Mouse (Mus musculus) forebrain, embryonic 11.5 days (tissue): ENCODE measurements around the gene Adprh. TPM values are rescaled to one million over a fixed set of nuclear protein-coding genes. Genes with fewer than 3 reads are reported as not detected.

ENCODE experiments used
- ATAC-seq: fragments of 200-750 bp; cut with Nextera tagmentation; replicated peaks from 2 replicates; pipeline ENCODE4 v1.8.0; 2017; ENCODE audit warnings: moderate TSS enrichment; ENCODE audit not compliant: low FRiP score
- DNase-seq: peaks from one replicate; pipeline ENCODE4 v3.0.0-alpha.2; 2017; ENCODE audit warnings: low spot score
- H3K27ac ChIP-seq: fragments of 300-500 bp; sonication (generic); 2 replicates; pipeline ENCODE4 v1.5.1; 2014; ENCODE audit warnings: low read depth, low read length
- H3K27me3 ChIP-seq: fragments of 300-500 bp; sonication (generic); 2 replicates; pipeline ENCODE4 v1.6.1; 2014; ENCODE audit warnings: mild to moderate bottlenecking, low read length, mixed read lengths; ENCODE audit not compliant: control insufficient read depth, insufficient read depth
- H3K36me3 ChIP-seq: fragments of 300-500 bp; sonication (generic); 2 replicates; pipeline ENCODE4 v1.6.1; 2014; ENCODE audit warnings: mild to moderate bottlenecking, low read length, moderate library complexity, mixed read lengths; ENCODE audit not compliant: control insufficient read depth, insufficient read depth
- H3K4me1 ChIP-seq: fragments of 300-500 bp; sonication (generic); replicated peaks from 2 replicates; pipeline ENCODE4 v1.6.1; 2014; ENCODE audit warnings: low read length, mixed read lengths; ENCODE audit not compliant: control insufficient read depth, insufficient read depth
- H3K4me2 ChIP-seq: fragments of 300-500 bp; sonication (generic); 2 replicates; pipeline ENCODE4 v1.6.1; 2014; ENCODE audit warnings: low read depth, mild to moderate bottlenecking, low read length, moderate library complexity, mixed read lengths; ENCODE audit not compliant: severe bottlenecking
- H3K4me3 ChIP-seq: fragments of 300-500 bp; sonication (generic); 2 replicates; pipeline ENCODE4 v1.5.1; 2014; ENCODE audit warnings: low read depth, low read length
- H3K9ac ChIP-seq: fragments of 300-500 bp; sonication (generic); 2 replicates; pipeline ENCODE4 v1.6.1; 2014; ENCODE audit warnings: low read length
- H3K9me3 ChIP-seq: fragments of 300-500 bp; sonication (generic); 2 replicates; pipeline ENCODE4 v1.6.1; 2016; ENCODE audit warnings: low read length, mixed read lengths; ENCODE audit not compliant: control insufficient read depth
- WGBS: fragments of 180-500 bp; shearing (Covaris S2); extraction: QIAGEN DNeasy Blood & Tissue Kit; methylation state at CpG from one replicate; pipeline ENCODE4 v1.1.7; 2014; 5-methylcytosine and 5-hydroxymethylcytosine counted together
- polyA plus RNA-seq: library from polyadenylated mRNA; unstranded; fragments of >200 nt; fragmentation: Nextera tagmentation; extraction: Ambion mirVana; gene quantifications from 2 replicates; pipeline ENCODE4 v1.2.1, GENCODE M21; 2014

Adprh gene
- polyA plus RNA-seq, 1 experiment from 2014 or later = 135 TPM

DNA sequence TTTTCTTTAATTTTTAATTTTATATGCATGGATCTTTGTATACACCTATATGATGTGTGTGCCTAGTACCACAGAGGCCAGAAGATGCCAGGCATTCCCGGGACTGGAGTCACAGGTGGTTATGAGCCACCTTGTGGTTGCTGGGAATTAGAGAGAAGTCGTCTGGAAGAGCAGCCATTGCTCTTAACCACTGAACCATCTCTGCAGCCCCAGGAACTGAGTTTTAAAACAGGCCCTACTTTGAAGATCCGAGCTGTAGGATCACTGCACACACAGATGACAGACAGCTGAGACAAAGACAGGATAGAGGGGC is 16.2 kb upstream of the Adprh start:
- Histone ChIP-seq H3K4me1 (no peaks in the 10 kb centered on the region), H3K36me3 (no peaks in the 10 kb centered on the region), H3K27ac (no peak overlapping the region), H3K4me3 (no peak overlapping the region), H3K9ac (no peak overlapping the region), H3K9me3 (no peaks in the 10 kb centered on the region), H3K4me2 (no peak overlapping the region), H3K27me3 (no peaks in the 10 kb centered on the region)
- DNase-seq (no peak), ATAC-seq (no peak)
- WGBS = 41% methylated on average over 3 of the region's 3 CpGs

DNA sequence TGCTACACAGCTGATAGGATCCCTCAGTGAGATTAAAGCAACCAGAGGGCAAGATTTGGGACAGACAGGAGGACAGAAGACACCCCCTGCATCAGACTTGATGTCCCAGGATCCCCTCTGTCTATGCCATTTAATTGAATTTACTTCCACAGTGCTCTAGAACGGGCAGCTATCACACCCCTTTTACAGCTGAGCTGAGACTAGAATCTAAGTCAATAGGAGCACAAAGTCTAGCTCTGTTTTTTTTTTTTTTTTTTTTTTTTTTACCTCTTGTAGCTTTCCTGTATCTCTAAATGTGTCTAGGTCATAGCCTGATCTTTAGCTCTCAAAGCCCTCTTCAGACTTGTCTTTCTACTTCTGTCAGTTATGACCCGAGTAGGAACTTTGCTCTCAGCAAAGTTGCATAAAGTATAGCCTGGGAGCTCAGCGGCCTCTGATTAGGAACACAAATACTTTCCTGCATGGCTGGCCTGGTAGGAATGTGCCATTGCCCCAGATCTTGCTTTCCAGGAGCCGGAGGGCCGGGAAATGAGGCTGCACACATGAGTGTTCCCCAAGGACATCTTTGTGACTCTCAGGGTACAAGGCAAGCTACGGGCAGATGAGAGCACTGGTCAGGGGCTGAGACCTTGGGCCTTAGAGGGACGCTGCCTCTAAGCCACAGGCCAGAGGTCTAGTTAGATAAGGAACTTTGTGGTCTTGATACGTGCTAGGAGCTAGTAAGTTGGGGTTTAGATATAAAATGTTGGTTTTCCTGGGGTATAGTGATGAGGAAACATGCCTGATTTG is 15.6 kb upstream of the Adprh start:
- ATAC-seq = no peak
- H3K36me3 ChIP-seq = no peaks in the 10 kb centered on the region
- WGBS = 84% methylated on average over 8 of the region's 8 CpGs
- no peaks in the 10 kb centered on the region for H3K4me1 ChIP-seq
- no peak overlapping the region for H3K4me3 ChIP-seq
- no peak overlapping the region for H3K27ac ChIP-seq
- no peaks in the 10 kb centered on the region for H3K27me3 ChIP-seq
- no peak overlapping the region for H3K9ac ChIP-seq
- H3K9me3 ChIP-seq = no peaks in the 10 kb centered on the region
- no peak for DNase-seq
- no peak overlapping the region for H3K4me2 ChIP-seq

DNA sequence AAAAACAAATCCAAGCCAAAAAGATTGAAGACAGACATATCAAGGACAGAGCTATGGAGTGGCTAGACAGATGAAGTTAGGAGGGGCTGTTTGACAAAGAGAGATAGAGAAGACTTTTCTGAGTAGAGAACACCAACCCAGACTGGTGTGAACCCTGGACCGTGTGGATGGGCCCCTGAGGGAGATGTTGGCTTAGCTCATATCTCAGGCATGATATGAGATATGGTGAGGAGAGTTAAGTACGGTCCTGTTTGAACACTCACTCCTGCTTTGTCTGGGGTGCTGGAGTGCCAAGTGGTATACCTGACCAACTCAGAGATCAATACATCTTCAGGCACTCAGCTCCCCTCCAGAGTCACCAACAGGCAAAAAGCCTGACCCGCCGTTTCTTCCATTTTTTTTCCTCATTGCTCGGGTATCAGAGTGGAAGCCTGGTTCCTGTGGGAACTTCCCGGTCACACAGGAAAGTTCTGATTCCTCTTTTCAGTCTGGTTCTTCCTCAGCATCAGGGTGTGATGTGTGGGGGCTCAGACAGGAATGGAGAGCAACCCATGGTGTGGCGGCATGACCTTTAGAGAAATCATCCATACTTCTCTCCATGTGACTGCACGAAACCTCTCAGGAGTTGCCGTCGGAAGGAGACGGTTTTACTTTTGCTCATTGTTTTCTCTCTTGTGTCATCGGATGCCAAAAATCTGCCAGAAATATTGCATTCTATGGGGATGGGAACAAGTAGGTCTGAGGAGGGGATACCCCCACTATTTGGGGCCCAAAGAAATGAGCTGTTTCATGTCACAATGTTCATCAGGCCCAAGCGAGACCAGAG is 14.8 kb upstream of the Adprh start:
- Histone ChIP-seq H3K27ac (no peak overlapping the region), H3K36me3 (no peaks in the 10 kb centered on the region), H3K9ac (no peak overlapping the region), H3K27me3 (no peaks in the 10 kb centered on the region), H3K4me3 (no peak overlapping the region), H3K4me1 (no peaks in the 10 kb centered on the region), H3K9me3 (no peaks in the 10 kb centered on the region), H3K4me2 (no peak overlapping the region)
- DNase-seq = no peak
- 87% methylated on average over 13 of the region's 13 CpGs for WGBS
- ATAC-seq = no peak

DNA sequence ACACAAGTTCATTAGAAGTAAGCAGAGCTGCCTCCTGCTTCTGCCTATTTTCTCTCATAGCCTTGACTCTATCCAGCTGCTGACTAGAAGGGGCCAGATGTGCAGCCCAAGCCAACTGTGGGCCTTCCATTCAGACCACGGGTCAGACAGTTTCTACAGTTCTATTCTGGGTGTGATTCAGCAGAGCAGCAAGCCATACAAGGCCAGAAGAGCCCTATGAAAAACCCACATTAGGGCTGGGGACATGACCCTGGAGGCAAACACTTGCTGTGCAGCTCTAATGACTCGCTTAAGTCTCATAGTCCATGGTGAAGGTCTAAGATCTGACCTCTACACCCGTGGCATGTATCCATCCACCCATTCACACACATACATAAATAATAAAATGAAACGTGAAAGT is 13.6 kb upstream of the Adprh start:
- Histone ChIP-seq H3K9ac (no peak overlapping the region), H3K4me2 (no peak overlapping the region), H3K27me3 (no peaks in the 10 kb centered on the region), H3K27ac (no peak overlapping the region), H3K4me1 (no peaks in the 10 kb centered on the region), H3K9me3 (no peaks in the 10 kb centered on the region), H3K4me3 (no peak overlapping the region), H3K36me3 (no peaks in the 10 kb centered on the region)
- ATAC-seq (no peak), DNase-seq (no peak)
- WGBS = 84% methylated on average over 4 of the region's 4 CpGs

DNA sequence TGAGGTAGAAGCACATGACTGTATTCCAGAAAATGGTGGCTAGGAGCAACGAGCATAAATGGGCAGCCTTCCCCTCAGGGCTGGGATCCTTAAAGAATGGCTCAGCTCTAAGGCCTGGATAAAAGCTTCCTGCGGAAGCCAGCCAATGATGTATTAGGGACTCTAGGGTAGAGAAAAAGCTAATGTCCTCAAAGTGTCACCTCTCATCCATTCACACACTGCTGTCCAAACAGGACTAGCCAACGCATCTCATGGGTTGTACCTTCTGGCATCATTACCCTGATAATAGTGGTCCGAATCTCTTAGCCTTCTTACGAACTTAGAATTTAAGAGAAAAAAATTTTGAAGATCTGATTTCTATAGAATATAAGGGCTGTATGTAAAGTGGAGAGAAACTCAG is 10.8 kb upstream of the Adprh start:
- Histone ChIP-seq H3K9me3 (no peaks in the 10 kb centered on the region), H3K36me3 (no peaks in the 10 kb centered on the region), H3K9ac (no peak overlapping the region), H3K4me3 (no peak overlapping the region), H3K4me2 (no peak overlapping the region), H3K27me3 (no peaks in the 10 kb centered on the region), H3K4me1 (no peaks in the 10 kb centered on the region), H3K27ac (no peak overlapping the region)
- DNase-seq (no peak), ATAC-seq (no peak)
- WGBS = 88% methylated on average over 5 of the region's 5 CpGs

DNA sequence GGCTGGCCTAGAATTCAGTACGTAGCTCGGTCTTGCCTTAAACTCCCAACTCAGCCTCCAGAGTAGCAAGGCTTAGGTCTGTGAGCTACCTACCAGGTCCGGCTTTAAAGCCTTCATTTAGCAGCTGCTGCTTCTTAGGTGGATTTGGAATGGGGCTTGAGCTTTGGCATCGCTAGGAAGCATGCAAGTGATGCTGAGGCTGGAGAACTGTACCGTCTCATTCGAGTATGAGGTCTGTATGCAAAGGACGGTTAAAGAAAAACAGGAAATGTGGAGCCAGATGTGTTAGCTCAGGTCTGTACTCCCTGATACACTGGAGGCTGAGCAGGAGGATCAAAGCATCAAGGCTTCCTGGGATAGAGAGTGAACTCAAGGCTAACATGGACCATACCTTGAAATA is 9.7 kb upstream of the Adprh start:
- DNase-seq (no peak), ATAC-seq (no peak)
- H3K9me3 ChIP-seq = no peaks in the 10 kb centered on the region
- 88% methylated on average over 7 of the region's 7 CpGs for WGBS
- H3K27me3 ChIP-seq = no peaks in the 10 kb centered on the region
- H3K36me3 ChIP-seq = no peaks in the 10 kb centered on the region
- H3K27ac ChIP-seq = no peak overlapping the region
- no peak overlapping the region for H3K4me2 ChIP-seq
- H3K4me1 ChIP-seq = no peaks in the 10 kb centered on the region
- no peak overlapping the region for H3K4me3 ChIP-seq
- no peak overlapping the region for H3K9ac ChIP-seq

DNA sequence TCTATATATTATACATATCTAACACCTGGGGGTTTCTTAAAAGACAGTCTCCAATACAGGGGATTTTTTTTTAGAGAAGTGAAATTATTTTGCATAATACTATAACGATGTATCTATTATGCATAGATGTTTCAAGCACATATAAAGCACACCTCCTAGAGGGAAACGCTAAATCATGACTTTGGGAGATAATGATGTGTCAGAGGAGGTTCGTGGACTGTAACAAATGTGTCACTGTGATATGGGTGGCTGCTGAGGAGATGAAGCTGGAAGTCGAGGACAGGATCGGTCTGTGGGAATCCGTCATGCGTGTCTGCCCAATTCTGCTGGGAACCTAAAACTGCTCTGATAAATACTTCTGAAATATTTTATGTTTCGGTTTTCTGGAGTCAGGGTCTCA is 9.2 kb upstream of the Adprh start:
- no peaks in the 10 kb centered on the region for H3K36me3 ChIP-seq
- WGBS = 86% methylated on average over 8 of the region's 8 CpGs
- no peak overlapping the region for H3K4me3 ChIP-seq
- no peaks in the 10 kb centered on the region for H3K4me1 ChIP-seq
- DNase-seq = no peak
- no peak for ATAC-seq
- H3K9ac ChIP-seq = no peak overlapping the region
- H3K9me3 ChIP-seq = no peaks in the 10 kb centered on the region
- H3K27ac ChIP-seq = no peak overlapping the region
- no peaks in the 10 kb centered on the region for H3K27me3 ChIP-seq
- H3K4me2 ChIP-seq = no peak overlapping the region

DNA sequence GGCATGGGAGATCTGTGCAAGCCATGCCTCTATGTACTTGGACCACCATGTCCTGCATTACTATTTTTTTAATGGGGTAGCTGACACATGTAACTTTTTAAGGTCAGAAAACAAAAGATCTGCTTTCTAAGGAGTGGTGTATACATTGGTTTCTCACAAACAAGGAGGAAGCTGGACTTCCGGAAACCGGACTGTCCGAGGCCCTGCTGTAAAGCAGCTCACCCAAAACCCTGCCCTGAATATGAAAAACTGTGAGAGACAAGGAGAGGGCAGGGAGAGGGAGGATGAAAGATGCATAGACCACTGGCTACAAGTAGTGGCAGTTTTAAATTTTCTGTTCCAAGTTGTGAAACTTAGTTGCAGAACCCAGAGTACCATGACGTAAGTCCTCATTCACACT is 7.5 kb upstream of the Adprh start:
- Histone ChIP-seq H3K27me3 (no peaks in the 10 kb centered on the region), H3K4me2 (no peak overlapping the region), H3K9ac (no peak overlapping the region), H3K4me1 (no peaks in the 10 kb centered on the region), H3K4me3 (no peak overlapping the region), H3K36me3 (no peaks in the 10 kb centered on the region), H3K27ac (no peak overlapping the region), H3K9me3 (no peaks in the 10 kb centered on the region)
- no peak for DNase-seq
- ATAC-seq = no peak
- WGBS = 94% methylated on average over 4 of the region's 4 CpGs
